Mouse (Mus musculus): ENCODE measurements around the gene Cuedc1.

The Cuedc1 gene

GRCm38 (mm10) chr11:88146264-88147060, 48.6 kb downstream of the Cuedc1 start:
- in situ Hi-C loops (cut with MboI): no loop called here

GRCm38 (mm10) chr11:88147388-88147787, 49.5 kb downstream of the Cuedc1 start:
- in situ Hi-C loops (cut with MboI): no loop called here

- in situ Hi-C loops (cut with MboI): no loop called here
Observed at GRCm38 (mm10) chr11:88148015-88148637, 50.3 kb downstream of the Cuedc1 start.

- in situ Hi-C loops (cut with MboI): no loop called here
Observed at GRCm38 (mm10) chr11:88148638-88149279, 50.9 kb downstream of the Cuedc1 start.

GRCm38 (mm10) chr11:88151379-88152155, 53.7 kb downstream of the Cuedc1 start:
- in situ Hi-C loops (cut with MboI): no loop called here

GRCm38 (mm10) chr11:88153880-88154279, 56.0 kb downstream of the Cuedc1 start:
- in situ Hi-C loops (cut with MboI): no loop called here

- in situ Hi-C loops (cut with MboI): no loop called here
Observed at GRCm38 (mm10) chr11:88154500-88154899, 56.6 kb downstream of the Cuedc1 start.

- in situ Hi-C loops (cut with MboI): no loop called here
Observed at GRCm38 (mm10) chr11:88155451-88155850, 57.6 kb downstream of the Cuedc1 start.

GRCm38 (mm10) chr11:88155998-88156397, 58.1 kb downstream of the Cuedc1 start:
- in situ Hi-C loops (cut with MboI): no loop called here

GRCm38 (mm10) chr11:88156403-88156802, 58.5 kb downstream of the Cuedc1 start:
- in situ Hi-C loops (cut with MboI): no loop called here

- in situ Hi-C loops (cut with MboI): no loop called here
Observed at GRCm38 (mm10) chr11:88158842-88159246, 61.0 kb downstream of the Cuedc1 start.

GRCm38 (mm10) chr11:88159389-88159788, 61.5 kb downstream of the Cuedc1 start:
- in situ Hi-C loops (cut with MboI): no loop called here

GRCm38 (mm10) chr11:88160316-88160715, 62.5 kb downstream of the Cuedc1 start:
- in situ Hi-C loops (cut with MboI): no loop called here

GRCm38 (mm10) chr11:88161051-88161581, 63.3 kb downstream of the Cuedc1 start:
- in situ Hi-C loops (cut with MboI): no loop called here

- in situ Hi-C loops (cut with MboI): no loop called here
Observed at GRCm38 (mm10) chr11:88161651-88162362, 63.9 kb downstream of the Cuedc1 start.

GRCm38 (mm10) chr11:88162740-88163139, 64.9 kb downstream of the Cuedc1 start:
- in situ Hi-C loops (cut with MboI): no loop called here

GRCm38 (mm10) chr11:88164213-88164723, 66.4 kb downstream of the Cuedc1 start:
- in situ Hi-C loops (cut with MboI): no loop called here

- in situ Hi-C loops (cut with MboI): no loop called here
Observed at GRCm38 (mm10) chr11:88164801-88165377, 67.0 kb downstream of the Cuedc1 start.

GRCm38 (mm10) chr11:88165683-88166364, 68.0 kb downstream of the Cuedc1 start:
- in situ Hi-C loops (cut with MboI): no loop called here

- in situ Hi-C loops (cut with MboI): no loop called here
Observed at GRCm38 (mm10) chr11:88166471-88166870, 68.6 kb downstream of the Cuedc1 start.
